Mouse (Mus musculus): ENCODE data around the gene Xab2. TPM values are rescaled to one million over a fixed set of nuclear protein-coding genes. Genes with fewer than 3 reads are reported as not detected.

Xab2 gene
- 10 to 100 TPM; 58.7 to 87.4 (median 83.2) TPM for polyA plus RNA-seq (2017; shearing (Covaris generic))

- peak; percentile 93 for ATAC-seq
These were observed at the start of gene Xab2, which contains the start of gene Pet100 for GRCm38 (mm10) chr8:3621199-3621970. Gene Xab2 (minus strand): TSS chr8:3621316. Gene Pet100 (plus strand): TSS chr8:3621548.

GRCm38 (mm10) chr8:3670388-3670787, 49.3 kb upstream of the Xab2 start:
- ATAC-seq: peak; percentile 38

GRCm38 (mm10) chr8:3665507-3665906, 44.4 kb upstream of the Xab2 start, which contains the start of gene Mcemp1:
Gene Mcemp1 (plus strand): TSS chr8:3665754.
- ATAC-seq: no peak

GRCm38 (mm10) chr8:3664405-3664804, 43.3 kb upstream of the Xab2 start:
- no peak for ATAC-seq

DNA sequence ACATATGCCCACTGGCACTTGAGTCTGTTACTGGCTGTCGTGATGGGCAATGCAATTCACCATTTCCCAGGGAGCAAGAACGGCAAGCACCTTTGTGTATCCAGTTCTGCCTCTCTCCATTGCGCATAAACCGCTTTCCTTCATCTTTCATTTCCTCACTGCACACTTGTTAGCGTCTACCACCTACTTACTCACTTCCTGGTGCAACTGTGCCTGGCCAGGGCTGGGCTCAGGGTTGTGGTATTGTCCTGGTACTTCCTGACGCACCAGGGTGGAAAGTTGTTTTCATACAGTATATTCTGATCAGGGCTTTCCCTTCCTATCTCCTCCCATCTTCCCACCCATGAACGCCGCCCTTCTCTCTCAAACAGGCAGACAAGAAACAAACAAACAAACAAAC, 39.8 kb upstream of the Xab2 start:
- no peak for ATAC-seq

- no peak for ATAC-seq
These were observed 35.7 kb upstream of the Xab2 start for GRCm38 (mm10) chr8:3656725-3657381.

- ATAC-seq: no peak
These were observed 34.4 kb upstream of the Xab2 start, which contains the start of gene Retn for GRCm38 (mm10) chr8:3655526-3655925. Gene Retn (plus strand): TSS chr8:3655770.

- no peak for ATAC-seq
These were observed 33.8 kb upstream of the Xab2 start for GRCm38 (mm10) chr8:3654726-3655508.

- no peak for ATAC-seq
These were observed 31.7 kb upstream of the Xab2 start for GRCm38 (mm10) chr8:3652845-3653244.

- no peak for ATAC-seq
These were observed 27.9 kb upstream of the Xab2 start for GRCm38 (mm10) chr8:3648990-3649389.

GRCm38 (mm10) chr8:3648268-3648667, 27.2 kb upstream of the Xab2 start:
- no peak for ATAC-seq

- no peak for ATAC-seq
These were observed 26.4 kb upstream of the Xab2 start for GRCm38 (mm10) chr8:3647561-3647960.

DNA sequence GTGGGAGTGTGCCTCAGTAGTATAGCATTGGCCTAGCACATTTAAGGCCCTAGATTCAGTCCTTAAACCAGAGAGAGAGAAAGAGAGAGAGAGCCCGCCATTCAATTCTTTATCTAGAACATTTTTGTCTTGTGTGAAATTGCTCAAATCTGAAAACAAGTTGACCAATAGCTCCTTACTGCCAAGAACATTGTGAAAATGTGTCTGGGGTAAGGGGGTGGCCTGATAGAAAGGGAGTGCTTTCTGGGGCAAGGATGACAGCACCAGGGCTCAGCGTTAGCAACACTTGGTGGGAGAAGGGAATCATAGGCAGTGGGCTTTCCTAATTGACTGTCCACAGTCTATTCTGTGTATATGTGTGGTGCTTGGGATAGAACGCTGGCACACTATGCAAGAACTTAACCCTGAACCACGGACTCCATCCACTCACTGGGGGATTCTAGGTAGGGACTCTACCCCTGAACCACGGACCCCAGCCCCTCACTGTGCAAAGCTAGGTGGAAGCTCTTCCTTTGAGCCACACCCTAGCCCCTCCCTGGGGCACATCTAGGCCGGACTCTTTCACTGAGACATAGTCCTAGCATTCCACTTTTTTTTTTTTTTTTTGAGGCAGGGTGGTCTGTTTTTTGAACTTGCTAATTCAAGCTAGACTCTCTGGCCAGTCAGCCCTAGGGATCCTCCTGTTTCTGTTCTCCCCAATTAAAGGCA, 25.9 kb upstream of the Xab2 start:
- ATAC-seq: no peak

DNA sequence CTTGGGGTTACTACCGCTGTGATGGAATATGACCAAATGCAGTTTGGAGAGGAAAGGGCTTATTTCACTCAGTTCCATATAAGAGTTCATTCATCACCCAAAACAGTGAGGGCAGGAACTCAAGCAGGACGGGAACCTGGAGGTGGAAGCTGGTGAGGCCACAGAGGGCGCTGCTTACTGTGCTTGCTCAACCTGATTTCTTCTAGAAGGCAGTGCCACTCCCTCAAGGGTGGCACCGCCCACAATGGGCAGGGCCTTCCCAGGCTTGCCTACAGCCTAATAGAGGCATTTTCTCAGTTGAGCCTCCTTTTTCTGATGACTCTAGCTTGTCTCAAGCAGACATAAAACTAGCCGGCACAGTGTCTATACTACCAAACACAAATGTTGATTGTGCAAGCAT, 24.7 kb upstream of the Xab2 start:
- peak; percentile 71 for ATAC-seq

DNA sequence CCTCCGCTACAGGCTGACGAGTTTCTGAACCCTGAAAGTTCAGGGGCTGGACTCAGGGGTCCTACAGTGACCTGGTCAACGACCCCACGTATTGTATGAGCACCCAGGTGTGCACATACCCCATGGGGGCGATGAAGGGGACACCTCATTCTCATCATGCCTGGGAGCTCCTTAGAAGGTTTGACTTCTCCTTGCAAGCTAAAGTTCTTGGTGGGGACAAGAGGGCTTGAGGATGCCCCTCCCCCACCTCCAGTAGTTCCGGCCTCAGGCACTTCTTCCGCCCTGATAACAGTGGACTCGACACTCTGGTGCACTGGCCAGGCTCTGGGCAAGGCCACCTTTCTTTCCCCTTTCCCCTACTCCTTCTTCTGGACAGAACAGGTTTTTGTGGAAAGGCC, 10.4 kb upstream of the Xab2 start:
- ATAC-seq: no peak

- ATAC-seq: peak; percentile 98
These were observed 9.7 kb upstream of the Xab2 start, which contains the start of gene Stxbp2 for GRCm38 (mm10) chr8:3630647-3631477. Gene Stxbp2 (plus strand): TSS chr8:3630955.

- ATAC-seq: peak; percentile 41
These were observed 6.9 kb upstream of the Xab2 start for GRCm38 (mm10) chr8:3628014-3628413.

- ATAC-seq: no peak
These were observed 5.9 kb upstream of the Xab2 start for GRCm38 (mm10) chr8:3626971-3627370.

GRCm38 (mm10) chr8:3625445-3625844, 4.3 kb upstream of the Xab2 start, which contains the start of gene Pcp2:
Gene Pcp2 (minus strand): TSS chr8:3625545.
- ATAC-seq: no peak

DNA sequence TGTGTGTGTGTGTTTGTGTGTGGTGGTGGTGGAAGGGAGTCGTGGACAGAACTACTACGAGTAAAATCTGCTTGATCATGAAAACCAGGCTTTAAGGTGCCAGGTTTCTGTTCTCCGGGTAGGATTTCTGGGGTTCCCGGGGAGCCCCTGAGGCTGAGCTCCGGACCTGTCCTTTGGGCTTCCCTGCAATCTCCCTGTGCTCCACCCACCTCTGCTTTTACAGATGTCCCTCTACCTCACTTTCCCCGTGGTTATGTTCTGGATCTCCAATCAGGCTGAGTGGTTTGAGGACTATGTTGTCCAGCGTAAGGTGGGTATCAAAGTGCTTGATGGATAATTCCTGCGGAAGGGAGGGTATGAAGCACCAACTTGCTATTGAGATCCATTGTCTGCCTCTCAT, 1.0 kb upstream of the Xab2 start:
- ATAC-seq: no peak

- no peak for ATAC-seq
These were observed 11.3 kb downstream of the Xab2 start for GRCm38 (mm10) chr8:3609816-3610150.
